Mouse (Mus musculus) stomach, embryonic 15.5 days (tissue): ENCODE measurements around the gene Nup214. TPM values are rescaled to one million over a fixed set of nuclear protein-coding genes. Genes with fewer than 3 reads are reported as not detected.
"Not testable (repeated sequence)": the region's sequence is repeated elsewhere in the genome, so short reads cannot be mapped to it uniquely, and the experiment has no call there.

ENCODE experiments used
- ATAC-seq: fragments of 200-750 bp; cut with Nextera tagmentation; 2 replicates; pipeline ENCODE4 v1.8.0; 2017; ENCODE audit warnings: low read depth, moderate number of reproducible peaks, moderate TSS enrichment; ENCODE audit not compliant: insufficient read depth, low FRiP score
- H3K27ac ChIP-seq: fragments of 300-500 bp; sonication (generic); 2 replicates; pipeline ENCODE4 v1.5.1; 2015; ENCODE audit warnings: mild to moderate bottlenecking, inconsistent platforms
- H3K27me3 ChIP-seq: fragments of 300-500 bp; sonication (generic); replicated peaks from 2 replicates; pipeline ENCODE4 v1.6.1; 2015; ENCODE audit warnings: inconsistent platforms
- H3K36me3 ChIP-seq: fragments of 300-500 bp; sonication (generic); 2 replicates; pipeline ENCODE4 v1.6.1; 2015; ENCODE audit warnings: inconsistent platforms
- H3K4me1 ChIP-seq: fragments of 300-500 bp; sonication (generic); 2 replicates; pipeline ENCODE4 v1.6.1; 2015; ENCODE audit warnings: inconsistent platforms
- H3K4me2 ChIP-seq: fragments of 300-500 bp; sonication (generic); 2 replicates; pipeline ENCODE4 v1.6.1; 2015; ENCODE audit warnings: mild to moderate bottlenecking, inconsistent platforms
- H3K4me3 ChIP-seq: fragments of 300-500 bp; sonication (generic); replicated peaks from 2 replicates; pipeline ENCODE4 v1.5.1; 2015; ENCODE audit warnings: inconsistent platforms
- H3K9ac ChIP-seq: fragments of 300-500 bp; sonication (generic); 2 replicates; pipeline ENCODE4 v1.6.1; 2015; ENCODE audit warnings: inconsistent platforms
- H3K9me3 ChIP-seq: fragments of 300-500 bp; sonication (generic); 2 replicates; pipeline ENCODE4 v1.6.1; 2016; ENCODE audit warnings: inconsistent platforms
- WGBS: fragments of 180-500 bp; shearing (Covaris S2); methylation state at CpG from one replicate; pipeline ENCODE4 v1.1.7; 2015; 5-methylcytosine and 5-hydroxymethylcytosine counted together
- polyA plus RNA-seq: library from polyadenylated mRNA; unstranded; fragments of >200 nt; fragmentation: Nextera tagmentation; extraction: Ambion mirVana; gene quantifications from 2 replicates; pipeline ENCODE4 v1.2.1, GENCODE M21; 2015

The Nup214 gene
- polyA plus RNA-seq, 1 experiment from 2014 or later = 78.2 TPM

- 89% methylated on average over 5 of the region's 5 CpGs for WGBS
- H3K27me3 ChIP-seq = no peaks in the 10 kb centered on the region
- no peaks in the 10 kb centered on the region for H3K9me3 ChIP-seq
- no peak overlapping the region for H3K9ac ChIP-seq
- no peaks in the 10 kb centered on the region for H3K4me1 ChIP-seq
- H3K27ac ChIP-seq = no peak overlapping the region
- ATAC-seq = no peak
- no peak overlapping the region for H3K4me3 ChIP-seq
- H3K36me3 ChIP-seq = peaks cover 57% of the 10 kb centered on the region
- H3K4me2 ChIP-seq = no peak overlapping the region
These were observed 46.0 kb downstream of the Nup214 start for GRCm38 (mm10) chr2:32020229-32020628.

GRCm38 (mm10) chr2:32024372-32024771, 50.1 kb downstream of the Nup214 start:
- Histone ChIP-seq H3K4me3 (no peak overlapping the region), H3K9me3 (no peaks in the 10 kb centered on the region), H3K9ac (no peak overlapping the region), H3K27ac (no peak overlapping the region), H3K4me1 (no peaks in the 10 kb centered on the region), H3K36me3 (peaks cover 46% of the 10 kb centered on the region), H3K27me3 (no peaks in the 10 kb centered on the region), H3K4me2 (no peak overlapping the region)
- no peak for ATAC-seq
- 91% methylated on average over 4 of the region's 4 CpGs for WGBS

- Histone ChIP-seq H3K4me3 (no peak overlapping the region), H3K27me3 (no peaks in the 10 kb centered on the region), H3K4me2 (no peak overlapping the region), H3K9ac (no peak overlapping the region), H3K9me3 (no peaks in the 10 kb centered on the region), H3K4me1 (no peaks in the 10 kb centered on the region), H3K27ac (no peak overlapping the region), H3K36me3 (peaks cover 48% of the 10 kb centered on the region)
- WGBS = 72% methylated on average over 3 of the region's 3 CpGs
- no peak for ATAC-seq
These were observed 55.4 kb downstream of the Nup214 start for GRCm38 (mm10) chr2:32029636-32030035.

- no peak overlapping the region for H3K4me3 ChIP-seq
- no peak overlapping the region for H3K27ac ChIP-seq
- 86% methylated on average over 6 of the region's 6 CpGs for WGBS
- ATAC-seq = no peak
- no peak overlapping the region for H3K9ac ChIP-seq
- no peak overlapping the region for H3K4me2 ChIP-seq
- H3K9me3 ChIP-seq = no peaks in the 10 kb centered on the region
- no peaks in the 10 kb centered on the region for H3K27me3 ChIP-seq
- H3K36me3 ChIP-seq = peaks cover 50% of the 10 kb centered on the region
- H3K4me1 ChIP-seq = no peaks in the 10 kb centered on the region
These were observed 59.2 kb downstream of the Nup214 start for GRCm38 (mm10) chr2:32033436-32033835.

GRCm38 (mm10) chr2:32034206-32034605, 60.0 kb downstream of the Nup214 start:
- 98% methylated on average over 6 of the region's 6 CpGs for WGBS

GRCm38 (mm10) chr2:32037279-32037858, 63.1 kb downstream of the Nup214 start:
- no peak overlapping the region for H3K4me2 ChIP-seq
- H3K4me3 ChIP-seq = no peak overlapping the region
- H3K4me1 ChIP-seq = no peaks in the 10 kb centered on the region
- 57% methylated on average over 6 of the region's 6 CpGs for WGBS
- no peak overlapping the region for H3K27ac ChIP-seq
- H3K27me3 ChIP-seq = no peaks in the 10 kb centered on the region
- no peak overlapping the region for H3K9ac ChIP-seq
- ATAC-seq = no peak
- no peaks in the 10 kb centered on the region for H3K9me3 ChIP-seq
- peaks cover 58% of the 10 kb centered on the region for H3K36me3 ChIP-seq

More at GRCm38 (mm10) chr2:32034206-32034605, 60.0 kb downstream of the Nup214 start:
- H3K36me3 ChIP-seq = peaks cover 57% of the 10 kb centered on the region
- H3K9me3 ChIP-seq = no peaks in the 10 kb centered on the region
- no peak overlapping the region for H3K4me3 ChIP-seq
- ATAC-seq = no peak
- no peak overlapping the region for H3K27ac ChIP-seq
- H3K27me3 ChIP-seq = no peaks in the 10 kb centered on the region
- H3K4me1 ChIP-seq = no peaks in the 10 kb centered on the region
- H3K9ac ChIP-seq = no peak overlapping the region
- no peak overlapping the region for H3K4me2 ChIP-seq

- no peak for ATAC-seq
- H3K36me3 ChIP-seq = peaks cover 56% of the 10 kb centered on the region
- H3K27ac ChIP-seq = no peak overlapping the region
These were observed 64.4 kb downstream of the Nup214 start for GRCm38 (mm10) chr2:32038661-32039081.

GRCm38 (mm10) chr2:32040646-32041045, 66.4 kb downstream of the Nup214 start:
- not testable (repeated sequence) for H3K27me3 ChIP-seq, H3K4me2 ChIP-seq, ATAC-seq, H3K9ac ChIP-seq, H3K4me1 ChIP-seq, H3K27ac ChIP-seq, H3K4me3 ChIP-seq, H3K9me3 ChIP-seq
- peaks cover 44% of the 10 kb centered on the region for H3K36me3 ChIP-seq
- WGBS = 89% methylated on average over 9 of the region's 9 CpGs

More at GRCm38 (mm10) chr2:32038661-32039081, 64.4 kb downstream of the Nup214 start:
- WGBS = 89% methylated on average over 8 of the region's 8 CpGs
- H3K27me3 ChIP-seq = no peaks in the 10 kb centered on the region
- H3K4me2 ChIP-seq = no peak overlapping the region
- no peak overlapping the region for H3K9ac ChIP-seq
- H3K4me1 ChIP-seq = no peaks in the 10 kb centered on the region
- no peak overlapping the region for H3K4me3 ChIP-seq
- no peaks in the 10 kb centered on the region for H3K9me3 ChIP-seq

GRCm38 (mm10) chr2:32041087-32041486, 66.9 kb downstream of the Nup214 start:
- WGBS = 86% methylated on average over 2 of the region's 2 CpGs
- H3K27me3 ChIP-seq = no peaks in the 10 kb centered on the region
- no peak overlapping the region for H3K27ac ChIP-seq
- ATAC-seq = no peak
- H3K4me3 ChIP-seq = no peak overlapping the region
- no peak overlapping the region for H3K9ac ChIP-seq
- no peak overlapping the region for H3K4me2 ChIP-seq
- H3K36me3 ChIP-seq = peaks cover 49% of the 10 kb centered on the region
- no peaks in the 10 kb centered on the region for H3K9me3 ChIP-seq
- no peaks in the 10 kb centered on the region for H3K4me1 ChIP-seq

- WGBS = 76% methylated on average over 5 of the region's 5 CpGs
- no peaks in the 10 kb centered on the region for H3K4me1 ChIP-seq
- peaks cover 51% of the 10 kb centered on the region for H3K36me3 ChIP-seq
- H3K9ac ChIP-seq = no peak overlapping the region
- no peak overlapping the region for H3K4me3 ChIP-seq
- H3K27ac ChIP-seq = no peak overlapping the region
- no peak overlapping the region for H3K4me2 ChIP-seq
- H3K27me3 ChIP-seq = no peaks in the 10 kb centered on the region
- ATAC-seq = no peak
- H3K9me3 ChIP-seq = no peaks in the 10 kb centered on the region
These were observed 69.6 kb downstream of the Nup214 start for GRCm38 (mm10) chr2:32043836-32044235.

- H3K27ac ChIP-seq = no peak overlapping the region
- ATAC-seq = no peak
- H3K4me3 ChIP-seq = no peak overlapping the region
- peaks cover 42% of the 10 kb centered on the region for H3K36me3 ChIP-seq
- H3K4me1 ChIP-seq = no peaks in the 10 kb centered on the region
- H3K9ac ChIP-seq = no peak overlapping the region
- no peaks in the 10 kb centered on the region for H3K9me3 ChIP-seq
- no peaks in the 10 kb centered on the region for H3K27me3 ChIP-seq
- H3K4me2 ChIP-seq = no peak overlapping the region
- 82% methylated on average over 6 of the region's 6 CpGs for WGBS
These were observed 71.1 kb downstream of the Nup214 start for GRCm38 (mm10) chr2:32045375-32045774.

GRCm38 (mm10) chr2:32046009-32046408, 71.8 kb downstream of the Nup214 start:
- Histone ChIP-seq H3K9ac (no peak overlapping the region), H3K4me1 (no peaks in the 10 kb centered on the region), H3K36me3 (peaks cover 41% of the 10 kb centered on the region), H3K4me3 (no peak overlapping the region), H3K4me2 (no peak overlapping the region), H3K9me3 (no peaks in the 10 kb centered on the region), H3K27me3 (no peaks in the 10 kb centered on the region), H3K27ac (no peak overlapping the region)
- ATAC-seq = no peak
- WGBS = 91% methylated on average over 10 of the region's 10 CpGs

GRCm38 (mm10) chr2:32047323-32047722, 73.1 kb downstream of the Nup214 start:
- no peaks in the 10 kb centered on the region for H3K4me1 ChIP-seq
- no peak overlapping the region for H3K4me2 ChIP-seq
- no peak overlapping the region for H3K27ac ChIP-seq
- H3K36me3 ChIP-seq = peaks cover 40% of the 10 kb centered on the region
- H3K27me3 ChIP-seq = no peaks in the 10 kb centered on the region
- ATAC-seq = no peak
- H3K9me3 ChIP-seq = no peaks in the 10 kb centered on the region
- whole genome bisulfite sequencing = 85% methylated on average over 10 of the region's 10 CpGs
- no peak overlapping the region for H3K4me3 ChIP-seq
- H3K9ac ChIP-seq = no peak overlapping the region
